Mouse (Mus musculus): Measurements from ENCODE around the gene Pak4. TPM values are rescaled to one million over a fixed set of nuclear protein-coding genes. Genes with fewer than 3 reads are reported as not detected.
"Not testable (repeated sequence)": the region's sequence is repeated elsewhere in the genome, so short reads cannot be mapped to it uniquely, and the experiment has no call there.

The Pak4 gene
- total RNA-seq, 2 experiments from 2014 or later: 11.7 to 13.0 TPM

GRCm38 (mm10) chr7:28510405-28510974 lies 87.5 kb downstream of the Pak4 start, which contains the start of gene Ifnl2:
Gene Ifnl2, minus strand, starts transcription at chr7:28510455.
- not testable (repeated sequence) for DNase-seq (ENCODE audit: low spot score in 2 of 2)

GRCm38 (mm10) chr7:28509121-28509520 lies 88.9 kb downstream of the Pak4 start:
- not testable (repeated sequence) for DNase-seq (ENCODE audit: low spot score in 2 of 2)

Small RNA genes lying within 50 kb of the gene (microRNA-seq; reads per million reads assigned to microRNA genes)
- gene Mir7049: 0.45 to 1.8 reads per million in 2 experiments

Other genes with a start within 250 kb of the Pak4 start
- 100 to 1,000 TPM; 563 to 624 TPM for gene Rps16, start 247.5 kb downstream of the Pak4 start, total RNA-seq (2021)
- gene Plekhg2, start 225.6 kb downstream of the Pak4 start, total RNA-seq (2021): 10 to 100 TPM; 13.5 to 13.6 TPM
- 1 to 10 TPM; 3.4 to 3.9 TPM for gene Zfp36, start 217.9 kb downstream of the Pak4 start, total RNA-seq (2021)
- gene Med29, start 205.5 kb downstream of the Pak4 start, total RNA-seq (2021): 10 to 100 TPM; 20.5 to 20.9 TPM
- gene Paf1, start 205.2 kb downstream of the Pak4 start, total RNA-seq (2021): 10 to 100 TPM; 73.3 to 93.0 TPM
- gene Gmfg, start 160.7 kb downstream of the Pak4 start, total RNA-seq (2021): 1 to 10 TPM; 4.2 to 4.3 TPM
- 10 to 100 TPM; 91.8 to 96.1 TPM for gene Lrfn1, start 146.2 kb downstream of the Pak4 start, total RNA-seq (2021)
- gene Ifnl2, start 87.7 kb downstream of the Pak4 start, total RNA-seq (2021): not detected
- not detected for gene Ifnl3, start 75.3 kb downstream of the Pak4 start, total RNA-seq (2021)
- not detected for gene Sycn, start 57.3 kb downstream of the Pak4 start, total RNA-seq (2021)
- gene Nccrp1, start 50.9 kb downstream of the Pak4 start, total RNA-seq (2021): under 1 TPM; 0.42 to 0.46 TPM
- gene Samd4b, start within 50 bp of the Pak4 start, total RNA-seq (2021): 10 to 100 TPM; 58.4 to 61.9 TPM
- 1 to 10 TPM; 1.5 to 2.1 TPM for gene Acp7, start 33.1 kb upstream of the Pak4 start, total RNA-seq (2021)
- gene Fbxo27, start 94.7 kb upstream of the Pak4 start, total RNA-seq (2021): 10 to 100 TPM; 16.2 to 19.8 TPM
- 1 to 10 TPM; 2.0 to 2.2 TPM for gene Fbxo17, start 118.6 kb upstream of the Pak4 start, total RNA-seq (2021)
- 10 to 100 TPM; 45.7 to 52.1 TPM for gene Mrps12, start 143.6 kb upstream of the Pak4 start, total RNA-seq (2021)
- 10 to 100 TPM; 14.1 to 17.2 TPM for gene Sars2, start 143.8 kb upstream of the Pak4 start, total RNA-seq (2021)
- under 1 TPM; 0.46 to 0.54 TPM for gene Ccer2, start 158.0 kb upstream of the Pak4 start, total RNA-seq (2021)
- gene Sirt2, start 168.6 kb upstream of the Pak4 start, total RNA-seq (2021): 100 to 1,000 TPM; 150 to 167 TPM
- 10 to 100 TPM; 32.2 to 35.8 TPM for gene Nfkbib, start 169.3 kb upstream of the Pak4 start, total RNA-seq (2021)
- 1 to 10 TPM; 1.5 to 2.0 TPM for gene Rinl, start 190.8 kb upstream of the Pak4 start, total RNA-seq (2021)
- gene Hnrnpl, start 210.4 kb upstream of the Pak4 start, total RNA-seq (2021): 100 to 1,000 TPM; 441 to 521 TPM
- 10 to 100 TPM; 49.1 to 50.8 TPM for gene Ech1, start 227.0 kb upstream of the Pak4 start, total RNA-seq (2021)
- gene Lgals4, start 235.7 kb upstream of the Pak4 start, total RNA-seq (2021): 1 to 10 TPM; 2.1 to 2.7 TPM